Mouse (Mus musculus) heart, postnatal 0 days (tissue): ENCODE data around the gene Fam227a. TPM values are rescaled to one million over a fixed set of nuclear protein-coding genes. Genes with fewer than 3 reads are reported as not detected.
A peak's percentile ranks its signal among the peaks of the same experiment; 100 is the strongest.

ENCODE experiments used
- ATAC-seq: fragments of 200-750 bp; cut with Nextera tagmentation; 2 replicates; pipeline ENCODE4 v1.8.0; 2017; ENCODE audit warnings: low read depth, moderate number of reproducible peaks, moderate library complexity; ENCODE audit not compliant: insufficient read depth
- DNase-seq: peaks from one replicate; pipeline ENCODE4 v3.0.0-alpha.2; 2016; ENCODE audit warnings: low spot score
- H3K27ac ChIP-seq: fragments of 300-500 bp; sonication (generic); 2 replicates; pipeline ENCODE4 v1.5.1; 2014; ENCODE audit warnings: low read depth, mild to moderate bottlenecking
- H3K27me3 ChIP-seq: fragments of 300-500 bp; sonication (generic); 2 replicates; pipeline ENCODE4 v1.6.1; 2014; ENCODE audit warnings: low read length, mixed read lengths; ENCODE audit not compliant: control insufficient read depth, insufficient read depth
- H3K36me3 ChIP-seq: fragments of 300-500 bp; sonication (generic); replicated peaks from 2 replicates; pipeline ENCODE4 v1.6.1; 2014; ENCODE audit warnings: low read length, mixed read lengths; ENCODE audit not compliant: control insufficient read depth, insufficient read depth
- H3K4me1 ChIP-seq: fragments of 300-500 bp; sonication (generic); 2 replicates; pipeline ENCODE4 v1.6.1; 2014; ENCODE audit warnings: antibody characterized with exemption; ENCODE audit not compliant: control insufficient read depth, insufficient read depth
- H3K4me2 ChIP-seq: fragments of 300-500 bp; sonication (generic); 2 replicates; pipeline ENCODE4 v1.6.1; 2014; ENCODE audit warnings: low read depth, mild to moderate bottlenecking, low read length, moderate library complexity
- H3K4me3 ChIP-seq: fragments of 300-500 bp; sonication (generic); 2 replicates; pipeline ENCODE4 v1.5.1; 2014; ENCODE audit warnings: low read depth, low read length
- H3K9ac ChIP-seq: fragments of 300-500 bp; sonication (generic); replicated peaks from 2 replicates; pipeline ENCODE4 v1.6.1; 2014; ENCODE audit warnings: low read depth, low read length, mixed read lengths
- H3K9me3 ChIP-seq: fragments of 300-500 bp; sonication (generic); replicated peaks from 2 replicates; pipeline ENCODE4 v1.6.1; 2016; ENCODE audit warnings: low read length; ENCODE audit not compliant: control insufficient read depth
- CTCF ChIP-seq: IDR thresholded peaks from 2 replicates; pipeline ENCODE4 v1.5.1; 2016; ENCODE audit warnings: antibody characterized with exemption, control low read depth, low read depth
- EP300 ChIP-seq: IDR thresholded peaks from 2 replicates; pipeline ENCODE4 v1.6.1; 2016; ENCODE audit warnings: antibody characterized with exemption, low read depth
- WGBS: fragments of 180-500 bp; shearing (Covaris S2); extraction: QIAGEN DNeasy Blood & Tissue Kit; methylation state at CpG from one replicate; pipeline ENCODE4 v1.1.7; 2014; 5-methylcytosine and 5-hydroxymethylcytosine counted together
- polyA plus RNA-seq: library from polyadenylated mRNA; unstranded; fragments of >200 nt; fragmentation: Nextera tagmentation; extraction: Ambion mirVana; gene quantifications from 2 replicates; pipeline ENCODE4 v1.2.1, GENCODE M21; 2015
- total RNA-seq: library from RNA; depleted of rRNA; stranded (reverse); fragments of >200 nt; gene quantifications from 2 replicates; pipeline ENCODE4 v1.2.3, GENCODE M21; 2014; ENCODE audit warnings: low replicate concordance

The Fam227a gene
- total and polyA plus RNA-seq, 2 experiments from 2014 or later = 0.31 to 1.7 TPM

DNA sequence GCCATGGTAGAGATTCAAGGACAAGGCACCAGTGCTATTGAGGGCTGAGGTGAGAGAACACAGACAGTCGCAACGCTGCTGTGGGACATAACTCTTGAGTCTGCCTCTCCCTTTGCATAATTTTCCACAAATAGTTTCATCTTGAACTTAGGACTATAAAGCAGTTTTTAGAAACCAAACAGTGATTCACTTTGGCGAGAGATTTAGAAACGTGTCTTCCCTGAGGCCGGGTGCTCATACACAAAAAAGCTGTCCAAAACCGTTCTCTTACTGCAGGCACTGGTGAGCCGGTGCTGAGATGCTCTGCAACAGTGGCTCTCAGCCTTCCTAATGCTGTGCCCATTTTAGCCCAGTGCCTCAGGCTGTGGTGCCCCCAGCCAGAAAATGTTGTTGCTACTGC lies 50.5 kb downstream of the Fam227a start:
- TF ChIP-seq EP300 = no peak
- no peak for TF ChIP-seq CTCF
- DNase-seq (no peak), ATAC-seq (no peak)
- no peaks in the 10 kb centered on the region for H3K36me3 ChIP-seq
- H3K4me1 ChIP-seq = peaks cover 6% of the 10 kb centered on the region; the same call in 1 of the 2 replicates
- no peak overlapping the region for H3K9ac ChIP-seq
- H3K4me3 ChIP-seq = no peak overlapping the region
- H3K4me2 ChIP-seq = no peak overlapping the region
- no peaks in the 10 kb centered on the region for H3K9me3 ChIP-seq
- 0 out of 2 replicates have a peak, but pooled peaks cover 7% of the 10 kb centered on the region for H3K27me3 ChIP-seq
- H3K27ac ChIP-seq = no peak overlapping the region
- WGBS = 59% methylated on average over 7 of the region's 7 CpGs

DNA sequence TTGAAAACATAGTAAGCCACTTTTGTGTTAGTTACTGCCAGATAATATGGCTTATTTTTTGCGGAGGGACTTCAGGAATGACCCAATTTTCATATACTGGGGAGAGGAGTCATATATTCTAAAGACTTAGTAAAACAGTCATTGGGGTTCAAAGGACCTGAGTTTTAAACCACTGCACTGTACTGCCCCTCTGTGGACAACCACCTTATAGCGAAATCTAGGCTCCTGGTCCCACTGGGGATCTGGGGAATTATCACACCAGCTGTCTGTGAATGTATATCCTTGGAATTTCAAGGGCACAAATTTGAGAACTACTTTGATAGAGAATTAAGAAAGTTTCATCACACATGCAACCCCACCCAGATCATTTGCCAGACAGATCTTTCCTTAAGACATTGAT lies 51.0 kb downstream of the Fam227a start:
- Histone ChIP-seq H3K4me2 (no peak overlapping the region), H3K4me3 (no peak overlapping the region), H3K9me3 (no peaks in the 10 kb centered on the region), H3K27ac (no peak overlapping the region), H3K4me1 (peaks cover 6% of the 10 kb centered on the region; the same call in 1 of the 2 replicates), H3K36me3 (no peaks in the 10 kb centered on the region), H3K27me3 (0 out of 2 replicates have a peak, but pooled peaks cover 7% of the 10 kb centered on the region), H3K9ac (no peak overlapping the region)
- DNase-seq = no peak
- TF ChIP-seq EP300 = no peak
- peak; percentile 51 for TF ChIP-seq CTCF
- no peak for ATAC-seq
- 44% methylated on average over 2 of the region's 2 CpGs for WGBS

DNA sequence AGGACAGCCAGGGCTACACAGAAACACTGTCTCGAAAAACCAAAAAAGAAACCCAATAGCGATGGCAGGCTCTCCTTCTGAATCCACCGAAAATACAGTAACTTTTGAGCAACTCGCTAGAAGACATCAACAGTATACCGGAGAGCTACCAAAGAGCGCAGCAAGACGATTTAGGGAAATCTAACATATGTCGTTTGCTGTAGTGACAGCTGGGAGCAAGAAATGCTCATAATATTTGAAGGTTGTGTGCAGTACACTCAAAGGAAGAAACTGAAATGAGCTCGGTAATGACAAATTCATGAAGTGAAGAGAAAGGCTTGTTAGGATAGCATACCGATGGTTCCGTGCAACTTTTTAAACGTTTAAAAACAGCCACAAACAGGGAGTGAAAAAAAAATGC lies 52.6 kb downstream of the Fam227a start:
- H3K4me3 ChIP-seq = no peak overlapping the region
- TF ChIP-seq CTCF (no peak), EP300 (no peak)
- H3K36me3 ChIP-seq = no peaks in the 10 kb centered on the region
- H3K9me3 ChIP-seq = no peaks in the 10 kb centered on the region
- WGBS = 91% methylated on average over 12 of the region's 12 CpGs
- DNase-seq (no peak), ATAC-seq (no peak)
- no peak overlapping the region for H3K27ac ChIP-seq
- no peak overlapping the region for H3K9ac ChIP-seq
- peaks cover 6% of the 10 kb centered on the region; the same call in 1 of the 2 replicates for H3K4me1 ChIP-seq
- 0 out of 2 replicates have a peak, but pooled peaks cover 7% of the 10 kb centered on the region for H3K27me3 ChIP-seq
- H3K4me2 ChIP-seq = no peak overlapping the region

DNA sequence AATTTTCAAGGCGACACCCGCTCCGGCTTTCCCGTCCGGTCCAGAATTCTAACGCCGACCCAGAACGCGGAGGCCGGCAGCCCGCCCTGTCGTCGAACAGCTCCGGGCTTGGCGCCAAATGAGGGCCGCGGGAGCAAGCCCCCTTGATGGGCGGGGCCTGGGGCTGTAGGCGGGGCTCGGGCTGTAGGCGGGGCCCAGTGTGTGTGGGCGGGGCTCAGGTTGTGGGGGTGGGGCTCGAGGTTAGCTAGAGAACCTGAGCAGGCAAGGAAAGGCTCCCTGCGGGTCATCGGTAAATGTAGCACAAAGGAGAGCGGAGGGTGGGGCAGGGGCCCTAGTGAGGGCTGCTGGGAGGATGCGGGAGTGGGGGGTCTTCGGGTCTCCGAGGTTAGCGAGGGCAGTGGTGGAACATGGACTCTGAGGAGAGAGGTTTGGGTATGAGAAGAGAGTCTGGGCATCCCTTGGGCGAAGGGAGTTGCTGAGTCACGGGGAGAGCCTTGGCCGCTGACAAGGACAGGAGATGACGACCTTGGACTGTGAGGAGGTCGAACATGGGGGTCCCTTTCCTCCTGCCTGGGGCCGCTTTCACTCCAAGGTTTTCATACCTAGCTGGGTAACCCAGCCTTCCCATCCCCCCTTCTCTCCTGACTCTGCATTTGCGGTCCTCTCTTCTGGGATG lies 53.6 kb downstream of the Fam227a start, which contains the start of gene Dmc1:
TSS of gene Dmc1 (minus strand) at position 120 of the 676 bp plus-strand sequence.
- peak within 1 kb of the TSS; percentile 36 for H3K4me3 ChIP-seq
- no peaks in the 10 kb centered on the region for H3K36me3 ChIP-seq
- no peaks in the 10 kb centered on the region for H3K9me3 ChIP-seq
- peak within 1 kb of the TSS; percentile 56 for H3K4me2 ChIP-seq
- 0 out of 2 replicates have a peak within 1 kb of the TSS, but pooled peaks have one; percentile 8 for H3K9ac ChIP-seq
- no peak within 1 kb of the TSS for H3K27ac ChIP-seq
- ATAC-seq (peak; percentile 60), DNase-seq (no peak)
- 0 out of 2 replicates have a peak, but pooled peaks cover 7% of the 10 kb centered on the region for H3K27me3 ChIP-seq
- TF ChIP-seq CTCF (no peak), EP300 (no peak)
- 12% methylated on average over 37 of the region's 37 CpGs for WGBS
- peaks cover 6% of the 10 kb centered on the region; the same call in 1 of the 2 replicates for H3K4me1 ChIP-seq

DNA sequence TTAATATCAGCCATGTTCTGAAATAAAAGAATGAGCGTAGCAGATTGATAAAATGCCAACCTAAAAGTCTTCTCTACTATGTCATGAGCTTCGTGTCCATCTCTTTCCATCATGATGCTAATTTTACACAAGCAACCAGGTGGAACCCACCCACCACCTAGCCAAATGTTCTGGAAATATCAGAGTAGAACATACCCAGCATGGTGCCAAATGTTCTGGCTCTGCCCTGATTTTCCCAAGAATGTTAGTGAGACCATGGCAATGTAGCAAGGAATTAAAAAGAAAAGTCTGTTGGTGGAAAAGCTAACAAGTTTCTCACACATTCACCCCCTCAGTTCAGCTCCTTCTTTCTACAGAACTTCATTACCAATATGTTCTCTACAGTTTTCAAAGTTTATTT lies 58.6 kb downstream of the Fam227a start:
- 76% methylated on average over 2 of the region's 2 CpGs for WGBS
- Histone ChIP-seq H3K27ac (no peak overlapping the region), H3K4me1 (peaks cover 6% of the 10 kb centered on the region; the same call in 1 of the 2 replicates), H3K4me2 (no peak overlapping the region), H3K27me3 (0 out of 2 replicates have a peak, but pooled peaks cover 7% of the 10 kb centered on the region), H3K4me3 (no peak overlapping the region), H3K9me3 (no peaks in the 10 kb centered on the region), H3K36me3 (no peaks in the 10 kb centered on the region), H3K9ac (no peak overlapping the region)
- ATAC-seq (no peak), DNase-seq (no peak)
- TF ChIP-seq EP300 (no peak), CTCF (no peak)

DNA sequence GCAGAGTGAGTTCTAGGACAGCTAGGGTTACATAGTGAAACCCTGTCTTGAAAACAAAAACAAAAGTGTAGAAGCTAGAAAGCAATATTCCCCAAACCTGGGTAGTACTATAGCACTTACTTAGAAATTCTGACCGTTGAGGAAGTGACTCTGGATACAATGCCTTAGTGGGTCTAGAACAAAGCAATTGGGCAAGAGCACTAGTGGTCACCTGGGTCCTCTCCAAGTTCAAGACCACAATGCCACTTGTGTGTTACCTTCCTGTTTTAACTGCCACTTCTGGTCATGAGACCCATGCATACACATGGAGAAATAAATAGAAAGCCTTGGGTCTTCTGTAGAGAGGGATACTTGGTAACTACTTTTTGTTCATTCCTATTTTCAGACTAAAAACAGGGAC lies 60.0 kb downstream of the Fam227a start:
- no peak overlapping the region for H3K4me3 ChIP-seq
- H3K36me3 ChIP-seq = no peaks in the 10 kb centered on the region
- H3K9me3 ChIP-seq = no peaks in the 10 kb centered on the region
- no peak overlapping the region for H3K27ac ChIP-seq
- WGBS = 81% methylated on average over 1 of the region's 1 CpGs
- DNase-seq (no peak), ATAC-seq (no peak)
- H3K4me1 ChIP-seq = no peaks in the 10 kb centered on the region
- no peaks in the 10 kb centered on the region for H3K27me3 ChIP-seq
- no peak overlapping the region for H3K4me2 ChIP-seq
- no peak overlapping the region for H3K9ac ChIP-seq
- TF ChIP-seq CTCF = no peak
- no peak for TF ChIP-seq EP300
